In the genomic region with DNA sequence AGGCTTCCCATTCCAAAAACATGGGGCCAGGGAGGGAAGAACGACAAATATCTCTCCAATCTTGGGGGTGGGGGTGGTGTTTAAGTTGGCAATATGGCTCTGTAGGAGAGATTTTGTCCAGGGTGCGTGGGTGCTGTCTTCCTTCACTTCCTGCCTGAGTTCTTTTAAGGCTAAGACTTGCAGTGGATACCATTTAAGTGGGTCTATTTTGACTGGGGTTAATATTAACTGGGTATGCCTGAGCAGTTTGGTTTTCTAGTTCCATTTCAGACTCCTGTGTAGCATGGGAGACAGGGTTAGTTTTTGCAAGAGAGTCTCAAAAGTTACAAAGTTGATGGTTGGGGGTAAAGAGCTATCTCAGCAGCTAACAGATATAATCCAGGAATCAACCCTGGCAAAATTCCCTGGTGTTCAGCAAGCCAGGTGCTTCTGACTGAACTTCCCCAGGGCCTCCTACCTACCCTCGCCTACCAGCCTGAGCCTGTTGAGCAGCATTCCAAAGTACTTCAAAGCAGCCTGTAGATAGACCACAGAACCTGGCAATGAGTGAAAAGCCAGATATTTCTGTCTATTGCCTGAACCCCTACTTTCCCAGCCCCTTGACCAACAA, we compare ENCODE assay signal across 17 mouse cellular contexts. TPM values are rescaled to one million over a fixed set of nuclear protein-coding genes. Genes with fewer than 3 reads are reported as not detected.
DNase-seq lines count a peak whose midpoint lies in the region; ATAC-seq and TF ChIP-seq lines count a peak whose summit lies in the region.
"Had no signal": no experiment of that assay in that cellular context is flagged by ENCODE, and none has a peak within 500 bp of the region (broad histone marks: within the 10 kb centered on the region; RNA-seq: fewer than 3 reads in every experiment).

No protein-coding gene starts in this region.

- H3K4me1 ChIP-seq in limb, embryonic 14.5 days (ENCODE audit: control insufficient read depth, insufficient read depth, low read length), result no peaks in the 10 kb centered on the region
- H3K4me1 ChIP-seq in limb, embryonic 10.5 days, result no peaks in the 10 kb centered on the region
- no peaks in the 10 kb centered on the region for H3K4me1 ChIP-seq in hindbrain, embryonic 16.5 days (ENCODE audit: control insufficient read depth, insufficient read depth, low read depth, low read length)
- H3K4me1 ChIP-seq: midbrain, embryonic 13.5 days; neural tube, embryonic 12.5 days had no signal

- no peak overlapping the region for H3K4me2 ChIP-seq in limb, embryonic 14.5 days (replicated peaks; ENCODE audit: low read depth, low read length, severe bottlenecking)
- H3K4me2 ChIP-seq in hindbrain, embryonic 16.5 days (ENCODE audit: low read length), result no peak overlapping the region
- H3K4me2 ChIP-seq: forebrain, embryonic 12.5 days; midbrain, embryonic 13.5 days; neural tube, embryonic 12.5 days had no signal

- TF ChIP-seq POLR2A in limb, embryonic 14.5 days (IDR thresholded peaks at IDR 0.05; ENCODE audit: borderline replicate concordance, extremely low read depth, insufficient read depth, insufficient read length), result no peak

- 61% methylated on average over 3 of the region's 3 CpGs for WGBS in limb, embryonic 14.5 days
- WGBS in limb, embryonic 10.5 days, result 58% methylated on average over 3 of the region's 3 CpGs
- WGBS in hindbrain, embryonic 16.5 days, result 58% methylated on average over 3 of the region's 3 CpGs

- H3K9ac ChIP-seq in limb, embryonic 14.5 days (ENCODE audit: low read depth, low read length, severe bottlenecking), result no peak overlapping the region
- H3K9ac ChIP-seq in hindbrain, embryonic 16.5 days (ENCODE audit: low read depth, low read length), result no peak overlapping the region
- H3K9ac ChIP-seq: forebrain, embryonic 12.5 days; midbrain, embryonic 13.5 days; neural tube, embryonic 12.5 days had no signal

- no peak overlapping the region for H3K27ac ChIP-seq in limb, embryonic 14.5 days (replicated peaks; ENCODE audit: low read depth, low read length)
- no peak overlapping the region for H3K27ac ChIP-seq in limb, embryonic 10.5 days
- no peak overlapping the region for H3K27ac ChIP-seq in hindbrain, embryonic 16.5 days (ENCODE audit: low read depth, low read length)
- H3K27ac ChIP-seq: forebrain, embryonic 12.5 days; midbrain, embryonic 13.5 days; neural tube, embryonic 12.5 days had no signal

- no peaks in the 10 kb centered on the region for H3K9me3 ChIP-seq in limb, embryonic 14.5 days (ENCODE audit: control insufficient read depth, low read length)
- no peaks in the 10 kb centered on the region for H3K9me3 ChIP-seq in limb, embryonic 10.5 days (replicated peaks)
- no peaks in the 10 kb centered on the region for H3K9me3 ChIP-seq in hindbrain, embryonic 16.5 days (ENCODE audit: control insufficient read depth, low read length)
- H3K9me3 ChIP-seq: forebrain, embryonic 12.5 days; midbrain, embryonic 13.5 days; neural tube, embryonic 12.5 days had no signal

- DNase-seq in limb, embryonic 14.5 days (ENCODE audit: low spot score), result peak; percentile 19
- DNase-seq in limb, embryonic 10.5 days (ENCODE audit: low spot score), result no peak
- DNase-seq in kidney, adult 11 months, result peak; percentile 65
- peak; percentile 18 to 32 for DNase-seq in kidney, postnatal 4 days
- DNase-seq in lung, postnatal 4 days, result peak; percentile 45 to 53
- DNase-seq in frontal cortex, postnatal 10 days (ENCODE audit: low spot score in 2 of 2), result no peak
- no peak for DNase-seq in gastrocnemius, adult 8-10 months (ENCODE audit: low spot score in 2 of 2)
- DNase-seq: heart, adult 11 months; left cerebral cortex, postnatal 4 days; right cerebral cortex, postnatal 14 days had no signal

- no peak for ATAC-seq in limb, embryonic 14.5 days (ENCODE audit: low FRiP score, low read depth)
- no peak for ATAC-seq in hindbrain, embryonic 16.5 days
- ATAC-seq: midbrain, embryonic 13.5 days had no signal

- H3K27me3 ChIP-seq in limb, embryonic 14.5 days (ENCODE audit: control insufficient read depth, insufficient read depth, low read length), result no peaks in the 10 kb centered on the region
- H3K27me3 ChIP-seq in limb, embryonic 10.5 days (ENCODE audit: low read depth, poor library complexity, severe bottlenecking), result peaks cover 6% of the 10 kb centered on the region; the same call in 1 of the 2 replicates
- no peaks in the 10 kb centered on the region for H3K27me3 ChIP-seq in hindbrain, embryonic 16.5 days (replicated peaks; ENCODE audit: control insufficient read depth, insufficient read depth, low read length)
- H3K27me3 ChIP-seq: midbrain, embryonic 13.5 days; neural tube, embryonic 12.5 days had no signal

- no peak overlapping the region for H3K4me3 ChIP-seq in limb, embryonic 14.5 days (replicated peaks; ENCODE audit: low read length)
- no peak overlapping the region for H3K4me3 ChIP-seq in limb, embryonic 10.5 days
- H3K4me3 ChIP-seq in hindbrain, embryonic 16.5 days (ENCODE audit: low read length), result no peak overlapping the region
- H3K4me3 ChIP-seq: forebrain, embryonic 12.5 days; midbrain, embryonic 13.5 days; neural tube, embryonic 12.5 days had no signal

- no peaks in the 10 kb centered on the region for H3K36me3 ChIP-seq in limb, embryonic 14.5 days (ENCODE audit: control insufficient read depth, insufficient read depth, low read length)
- H3K36me3 ChIP-seq in limb, embryonic 10.5 days, result no peaks in the 10 kb centered on the region
- H3K36me3 ChIP-seq in hindbrain, embryonic 16.5 days (ENCODE audit: control insufficient read depth, insufficient read depth, low read length), result no peaks in the 10 kb centered on the region
- H3K36me3 ChIP-seq: forebrain, embryonic 12.5 days; G1E; midbrain, embryonic 13.5 days; neural tube, embryonic 12.5 days had no signal

RNA-seq across cellular contexts. Expression of a gene that starts 26.4 kb away (rescaled TPM):
- polyA plus RNA-seq in limb, embryonic 14.5 days (2012; rRNA removed), result not detected in 2 replicates
- polyA plus RNA-seq in limb, embryonic 14.5 days (2014; fragmentation: Nextera tagmentation; extraction: Ambion mirVana), result not detected in 2 replicates
- polyA plus RNA-seq in limb, embryonic 10.5 days (2016; fragmentation: Nextera tagmentation; extraction: Ambion mirVana), result not detected in 2 replicates
- not detected in 2 replicates for polyA plus RNA-seq in hindbrain, embryonic 16.5 days (2015; fragmentation: Nextera tagmentation; extraction: Ambion mirVana)
- total RNA-seq in gastrocnemius, adult 8-10 months (2022), result not detected
- total RNA-seq: common myeloid progenitor, adult 5-6 weeks; hematopoietic stem cell, adult 5-6 weeks; left cerebral cortex, postnatal 4 days had no signal
- polyA plus RNA-seq: forebrain, embryonic 12.5 days; G1E; midbrain, embryonic 13.5 days; neural tube, embryonic 12.5 days had no signal

RNA-seq across cellular contexts. Expression of a gene that starts 47.5 kb away (rescaled TPM):
- 0.14 and 0.23 TPM in 2 replicates for polyA plus RNA-seq in limb, embryonic 14.5 days (2012; rRNA removed)
- 0.55 and 1.4 TPM in 2 replicates for polyA plus RNA-seq in limb, embryonic 14.5 days (2014; fragmentation: Nextera tagmentation; extraction: Ambion mirVana)
- not detected in 2 replicates for polyA plus RNA-seq in limb, embryonic 10.5 days (2016; fragmentation: Nextera tagmentation; extraction: Ambion mirVana)
- polyA plus RNA-seq in hindbrain, embryonic 16.5 days (2015; fragmentation: Nextera tagmentation; extraction: Ambion mirVana), result not detected in 2 replicates
- not detected for total RNA-seq in gastrocnemius, adult 8-10 months (2022)
- total RNA-seq: common myeloid progenitor, adult 5-6 weeks; hematopoietic stem cell, adult 5-6 weeks; left cerebral cortex, postnatal 4 days had no signal
- polyA plus RNA-seq: forebrain, embryonic 12.5 days; G1E; midbrain, embryonic 13.5 days; neural tube, embryonic 12.5 days had no signal

Comparison
In these comparisons a context has a peak if more than half of its experiments do, and no peak if none do; other contexts are left out.
1. DNase-seq: peak in limb, embryonic 14.5 days (single experiment), kidney, adult 11 months (single experiment), kidney, postnatal 4 days (2 of 2) and lung, postnatal 4 days (2 of 2); none in limb, embryonic 10.5 days (single experiment), frontal cortex, postnatal 10 days (0 of 2) and gastrocnemius, adult 8-10 months (0 of 2).